Mouse (Mus musculus): ENCODE measurements around the gene Cldn10. TPM values are rescaled to one million over a fixed set of nuclear protein-coding genes. Genes with fewer than 3 reads are reported as not detected.

The Cldn10 gene
- polyA plus RNA-seq, 1 experiment from 2014 or later = 1.5 TPM

DNA sequence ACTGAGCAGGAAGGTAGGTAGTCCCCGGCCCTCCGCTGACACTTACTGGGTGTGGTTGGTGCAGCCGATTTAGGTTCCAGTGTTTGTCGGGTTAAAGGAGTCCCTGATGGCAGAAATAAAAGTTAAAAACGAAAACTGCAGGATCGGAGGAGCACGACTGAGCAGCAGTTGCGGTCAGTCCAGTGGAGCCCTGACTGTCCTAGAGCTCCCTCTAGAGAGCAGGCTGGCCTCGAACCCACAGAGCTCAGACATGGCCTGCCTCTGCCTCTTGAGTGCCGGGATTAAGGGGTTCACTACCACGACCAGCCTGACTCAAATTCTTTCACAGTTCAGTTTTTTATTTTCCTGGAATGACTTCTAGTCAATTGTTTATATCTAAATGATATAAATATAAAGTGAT lies 112.2 kb downstream of the Cldn10 start:
- no peaks in the 10 kb centered on the region for H3K4me1 ChIP-seq
- 77% methylated on average over 11 of the region's 11 CpGs for WGBS
- no peak overlapping the region for H3K4me3 ChIP-seq
- 0 out of 2 replicates have a peak, but pooled peaks cover 2% of the 10 kb centered on the region for H3K9me3 ChIP-seq
- H3K36me3 ChIP-seq = peaks cover 91% of the 10 kb centered on the region
- H3K27me3 ChIP-seq (replicated peaks) = no peaks in the 10 kb centered on the region
- H3K4me2 ChIP-seq = no peak overlapping the region
- ATAC-seq (ENCODE audit: extremely low read depth, insufficient number of reproducible peaks, low FRiP score, low TSS enrichment) = no peak
- no peak overlapping the region for H3K27ac ChIP-seq (replicated peaks)
- no peak overlapping the region for H3K9ac ChIP-seq

- WGBS = 98% methylated on average over 1 of the region's 1 CpGs
- no peak overlapping the region for H3K4me3 ChIP-seq
- no peak overlapping the region for H3K4me2 ChIP-seq
- H3K9ac ChIP-seq = no peak overlapping the region
- no peaks in the 10 kb centered on the region for H3K4me1 ChIP-seq
- H3K27ac ChIP-seq (replicated peaks) = no peak overlapping the region
- no peaks in the 10 kb centered on the region for H3K27me3 ChIP-seq (replicated peaks)
- ATAC-seq (ENCODE audit: extremely low read depth, insufficient number of reproducible peaks, low FRiP score, low TSS enrichment) = no peak
- H3K9me3 ChIP-seq = 0 out of 2 replicates have a peak, but pooled peaks cover 2% of the 10 kb centered on the region
- peaks cover 86% of the 10 kb centered on the region for H3K36me3 ChIP-seq
Measured at GRCm38 (mm10) chr14:118900911-118901310, 113.2 kb downstream of the Cldn10 start.

- 72% methylated on average over 3 of the region's 3 CpGs for WGBS
- peaks cover 75% of the 10 kb centered on the region for H3K36me3 ChIP-seq
Measured at GRCm38 (mm10) chr14:118903397-118903796, 115.7 kb downstream of the Cldn10 start.

DNA sequence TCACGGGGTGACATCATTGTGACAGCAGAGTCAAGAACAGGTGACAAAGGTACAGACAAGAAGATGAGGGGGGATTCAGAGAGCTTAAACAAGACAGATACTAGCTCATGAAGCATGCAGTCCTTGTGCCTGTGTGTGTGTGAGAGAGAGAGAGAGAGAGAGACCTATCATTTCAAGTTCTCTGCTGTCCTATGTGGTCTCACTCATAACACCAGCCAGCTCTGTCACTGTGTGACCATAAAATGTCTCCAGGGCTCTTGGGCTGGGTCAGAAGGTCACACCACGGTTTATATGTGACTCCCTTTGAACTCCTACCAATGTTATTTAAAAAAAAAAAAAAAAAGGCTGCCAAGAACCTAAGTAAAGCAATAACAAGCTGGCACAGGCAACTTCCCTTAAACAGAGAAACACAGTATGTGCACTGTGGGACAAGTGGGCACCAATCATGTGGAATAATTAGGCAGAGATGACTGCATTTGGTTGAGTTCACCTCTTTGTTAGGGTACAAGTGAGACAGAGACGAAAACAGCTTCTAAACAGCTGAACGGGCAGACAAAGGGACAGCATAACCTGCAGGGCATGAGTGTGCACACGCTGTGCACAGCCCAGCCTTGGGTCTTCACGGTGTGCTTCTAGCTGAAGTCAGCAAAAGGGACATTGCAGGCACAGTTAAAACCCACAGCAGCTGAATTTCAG lies 116.3 kb downstream of the Cldn10 start:
- H3K4me2 ChIP-seq = no peak overlapping the region
- ATAC-seq (ENCODE audit: extremely low read depth, insufficient number of reproducible peaks, low FRiP score, low TSS enrichment) = no peak
- WGBS = 80% methylated on average over 6 of the region's 6 CpGs
- no peaks in the 10 kb centered on the region for H3K27me3 ChIP-seq (replicated peaks)
- H3K36me3 ChIP-seq = peaks cover 76% of the 10 kb centered on the region
- no peak overlapping the region for H3K27ac ChIP-seq (replicated peaks)
- H3K9ac ChIP-seq = no peak overlapping the region
- H3K9me3 ChIP-seq = 0 out of 2 replicates have a peak, but pooled peaks cover 2% of the 10 kb centered on the region
- H3K4me3 ChIP-seq = no peak overlapping the region
- peaks cover 10% of the 10 kb centered on the region for H3K4me1 ChIP-seq

More at GRCm38 (mm10) chr14:118903397-118903796, 115.7 kb downstream of the Cldn10 start:
- no peaks in the 10 kb centered on the region for H3K27me3 ChIP-seq (replicated peaks)
- no peak for ATAC-seq (ENCODE audit: extremely low read depth, insufficient number of reproducible peaks, low FRiP score, low TSS enrichment)
- H3K9ac ChIP-seq = no peak overlapping the region
- peaks cover 10% of the 10 kb centered on the region for H3K4me1 ChIP-seq
- no peak overlapping the region for H3K4me2 ChIP-seq
- H3K4me3 ChIP-seq = no peak overlapping the region
- H3K27ac ChIP-seq (replicated peaks) = no peak overlapping the region
- H3K9me3 ChIP-seq = 0 out of 2 replicates have a peak, but pooled peaks cover 2% of the 10 kb centered on the region

GRCm38 (mm10) chr14:118907592-118907991 lies 119.9 kb downstream of the Cldn10 start:
- Histone ChIP-seq H3K4me1 (peaks cover 17% of the 10 kb centered on the region), H3K9me3 (no peaks in the 10 kb centered on the region), H3K27me3 (replicated peaks) (no peaks in the 10 kb centered on the region), H3K27ac (replicated peaks) (no peak overlapping the region), H3K4me3 (no peak overlapping the region), H3K36me3 (peaks cover 73% of the 10 kb centered on the region), H3K4me2 (0 out of 2 replicates have a peak overlapping the region, but pooled peaks have one; percentile 2), H3K9ac (0 out of 2 replicates have a peak overlapping the region, but pooled peaks have one; percentile 20)
- WGBS = 35% methylated on average over 8 of the region's 8 CpGs
- ATAC-seq (ENCODE audit: extremely low read depth, insufficient number of reproducible peaks, low FRiP score, low TSS enrichment) = no peak

- H3K4me1 ChIP-seq = peaks cover 21% of the 10 kb centered on the region
- no peaks in the 10 kb centered on the region for H3K9me3 ChIP-seq
- no peaks in the 10 kb centered on the region for H3K27me3 ChIP-seq (replicated peaks)
- WGBS = 60% methylated on average over 8 of the region's 8 CpGs
- no peak for ATAC-seq (ENCODE audit: extremely low read depth, insufficient number of reproducible peaks, low FRiP score, low TSS enrichment)
- peaks cover 53% of the 10 kb centered on the region for H3K36me3 ChIP-seq
- no peak overlapping the region for H3K4me2 ChIP-seq
- no peak overlapping the region for H3K27ac ChIP-seq (replicated peaks)
- no peak overlapping the region for H3K4me3 ChIP-seq
- no peak overlapping the region for H3K9ac ChIP-seq
Measured at GRCm38 (mm10) chr14:118909872-118910271, 122.2 kb downstream of the Cldn10 start.

- no peak for ATAC-seq (ENCODE audit: extremely low read depth, insufficient number of reproducible peaks, low FRiP score, low TSS enrichment)
- Histone ChIP-seq H3K4me1 (peaks cover 21% of the 10 kb centered on the region), H3K27ac (replicated peaks) (no peak overlapping the region), H3K9ac (no peak overlapping the region), H3K27me3 (replicated peaks) (no peaks in the 10 kb centered on the region), H3K4me2 (peak overlapping the region; percentile 48), H3K9me3 (no peaks in the 10 kb centered on the region), H3K36me3 (peaks cover 47% of the 10 kb centered on the region), H3K4me3 (peak overlapping the region; percentile 9; the same call in 1 of the 2 replicates)
- WGBS = 58% methylated on average over 29 of the region's 29 CpGs
Measured at GRCm38 (mm10) chr14:118910332-118911222, 122.9 kb downstream of the Cldn10 start.

DNA sequence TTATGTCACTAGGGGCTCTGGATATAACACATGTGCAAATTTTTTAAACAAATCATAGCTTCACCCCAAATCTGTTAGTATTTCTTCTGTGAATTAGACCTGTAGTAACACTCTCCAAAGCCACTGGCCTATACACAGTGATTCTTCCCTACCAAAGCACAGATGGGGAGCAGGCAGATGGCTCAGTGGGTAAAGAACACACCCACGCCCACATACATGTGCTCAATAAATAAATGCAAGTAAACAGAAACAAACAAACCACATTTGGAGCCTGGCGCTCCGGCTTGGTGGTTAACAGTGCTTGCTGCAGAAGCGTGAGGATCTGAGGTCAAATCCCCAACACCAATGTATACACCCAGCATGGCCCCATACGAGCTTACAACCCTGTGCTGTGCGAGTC lies 123.8 kb downstream of the Cldn10 start:
- Histone ChIP-seq H3K4me2 (no peak overlapping the region), H3K27ac (replicated peaks) (no peak overlapping the region), H3K4me3 (no peak overlapping the region), H3K36me3 (peaks cover 42% of the 10 kb centered on the region), H3K4me1 (peaks cover 21% of the 10 kb centered on the region), H3K9me3 (no peaks in the 10 kb centered on the region), H3K9ac (no peak overlapping the region), H3K27me3 (replicated peaks) (no peaks in the 10 kb centered on the region)
- 89% methylated on average over 6 of the region's 6 CpGs for WGBS
- no peak for ATAC-seq (ENCODE audit: extremely low read depth, insufficient number of reproducible peaks, low FRiP score, low TSS enrichment)

GRCm38 (mm10) chr14:118913651-118914050 lies 125.9 kb downstream of the Cldn10 start:
- Histone ChIP-seq H3K27ac (replicated peaks) (no peak overlapping the region), H3K4me2 (no peak overlapping the region), H3K4me3 (no peak overlapping the region), H3K4me1 (peaks cover 12% of the 10 kb centered on the region), H3K9me3 (no peaks in the 10 kb centered on the region), H3K27me3 (replicated peaks) (no peaks in the 10 kb centered on the region), H3K36me3 (peaks cover 43% of the 10 kb centered on the region), H3K9ac (no peak overlapping the region)
- no peak for ATAC-seq (ENCODE audit: extremely low read depth, insufficient number of reproducible peaks, low FRiP score, low TSS enrichment)
- WGBS = 57% methylated on average over 5 of the region's 5 CpGs

- no peak for ATAC-seq (ENCODE audit: extremely low read depth, insufficient number of reproducible peaks, low FRiP score, low TSS enrichment)
- Histone ChIP-seq H3K36me3 (peaks cover 15% of the 10 kb centered on the region), H3K9ac (no peak overlapping the region), H3K4me3 (no peak overlapping the region), H3K4me1 (peaks cover 23% of the 10 kb centered on the region), H3K4me2 (no peak overlapping the region), H3K9me3 (no peaks in the 10 kb centered on the region), H3K27ac (replicated peaks) (no peak overlapping the region), H3K27me3 (replicated peaks) (peaks cover 19% of the 10 kb centered on the region)
- WGBS = 48% methylated on average over 8 of the region's 8 CpGs
Measured at GRCm38 (mm10) chr14:118919025-118919424, 131.3 kb downstream of the Cldn10 start.

GRCm38 (mm10) chr14:118920654-118921053 lies 132.9 kb downstream of the Cldn10 start:
- H3K4me3 ChIP-seq = no peak overlapping the region
- no peak overlapping the region for H3K27ac ChIP-seq (replicated peaks)
- H3K36me3 ChIP-seq = peaks cover 15% of the 10 kb centered on the region
- 55% methylated on average over 7 of the region's 7 CpGs for WGBS
- ATAC-seq (ENCODE audit: extremely low read depth, insufficient number of reproducible peaks, low FRiP score, low TSS enrichment) = no peak
- H3K9me3 ChIP-seq = no peaks in the 10 kb centered on the region
- peaks cover 25% of the 10 kb centered on the region for H3K27me3 ChIP-seq (replicated peaks)
- H3K9ac ChIP-seq = no peak overlapping the region
- H3K4me2 ChIP-seq = no peak overlapping the region
- H3K4me1 ChIP-seq = peaks cover 34% of the 10 kb centered on the region
